Mouse (Mus musculus): ENCODE data around the gene Tnni1. TPM values are rescaled to one million over a fixed set of nuclear protein-coding genes. Genes with fewer than 3 reads are reported as not detected.

The Tnni1 gene
- total and polyA plus RNA-seq, 2 experiments from 2014 or later: 1.0 to 1.3 TPM

DNA sequence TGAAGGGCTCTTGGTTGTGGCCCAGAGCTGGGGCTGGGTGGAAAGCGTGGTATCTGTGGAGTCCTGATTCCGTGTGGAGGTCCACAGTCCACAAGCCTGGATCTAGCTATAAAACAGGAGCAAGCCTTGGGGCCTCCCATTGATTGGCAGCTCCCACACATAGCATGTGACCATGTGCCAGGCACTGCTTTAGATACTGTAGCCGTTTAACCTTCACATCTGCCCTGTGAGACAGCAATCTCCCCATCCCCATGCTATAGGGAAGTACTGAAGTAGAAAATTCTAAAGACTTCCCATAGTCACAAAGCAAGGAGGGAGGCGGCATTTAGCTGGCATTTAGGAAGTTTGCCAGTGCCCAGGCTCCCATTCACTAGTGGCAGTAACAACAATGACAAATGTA is 33.8 kb downstream of the Tnni1 start:
- ATAC-seq (no peak), DNase-seq (ENCODE audit: low spot score) (no peak)
- WGBS: 40% methylated on average over 4 of the region's 4 CpGs

DNA sequence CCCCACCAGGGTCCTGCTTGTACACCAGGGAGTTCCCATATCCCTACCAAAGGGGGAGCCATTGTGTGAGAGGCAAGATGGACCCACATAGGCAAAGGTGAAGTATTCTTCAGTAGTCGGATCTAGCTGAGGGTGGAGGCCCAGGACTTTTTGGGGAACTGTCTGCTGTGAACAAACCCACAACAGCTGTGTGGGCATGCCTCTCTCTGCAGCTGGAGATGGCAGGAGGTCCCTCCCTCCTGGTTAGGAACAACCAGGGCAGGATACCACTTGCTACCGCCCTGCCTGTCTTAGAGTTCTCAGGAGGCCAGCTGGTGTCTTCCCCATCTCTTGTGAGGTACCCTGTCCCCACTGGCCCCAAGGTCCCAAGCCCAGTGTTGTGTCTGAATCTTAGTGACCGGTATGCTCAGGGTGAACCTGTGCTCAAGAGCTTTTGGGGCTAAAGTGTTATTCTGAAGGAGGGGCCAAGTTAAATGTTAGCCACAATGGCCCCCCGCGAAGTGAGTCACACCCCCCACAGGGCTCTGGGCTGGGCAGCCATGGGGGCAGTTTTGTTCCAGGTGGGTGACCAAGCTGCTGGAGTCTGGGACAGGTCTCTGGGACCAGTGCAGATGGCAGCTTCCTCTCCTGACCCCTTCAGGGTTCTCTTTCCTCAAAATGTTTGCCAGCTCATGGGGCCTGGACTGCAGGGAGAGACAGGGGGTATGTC is 34.6 kb downstream of the Tnni1 start:
- TF ChIP-seq CTCF (IDR thresholded peaks at IDR 0.05; ENCODE audit: low read depth): no peak
- Histone ChIP-seq H3K36me3 (ENCODE audit: insufficient read depth, low read length) (no peaks in the 10 kb centered on the region), H3K4me2 (ENCODE audit: low read depth, low read length) (no peak overlapping the region), H3K27me3 (ENCODE audit: insufficient read depth, low read length) (peaks cover 17% of the 10 kb centered on the region), H3K4me3 (ENCODE audit: low read length) (no peak overlapping the region), H3K9ac (replicated peaks; ENCODE audit: low read length) (no peak overlapping the region), H3K27ac (no peak overlapping the region), H3K4me1 (ENCODE audit: insufficient read depth, low read length) (peaks cover 13% of the 10 kb centered on the region; the same call in 1 of the 2 replicates), H3K9me3 (ENCODE audit: low read length) (no peaks in the 10 kb centered on the region)
- 76% methylated on average over 5 of the region's 5 CpGs for WGBS
- ATAC-seq (no peak), DNase-seq (ENCODE audit: low spot score) (no peak)

More for the DNA sequence above, 33.8 kb downstream of the Tnni1 start:
- Histone ChIP-seq H3K27me3 (ENCODE audit: insufficient read depth, low read length) (peaks cover 12% of the 10 kb centered on the region; the same call in 1 of the 2 replicates), H3K4me2 (ENCODE audit: low read depth, low read length) (no peak overlapping the region), H3K4me3 (ENCODE audit: low read length) (no peak overlapping the region), H3K9ac (replicated peaks; ENCODE audit: low read length) (no peak overlapping the region), H3K4me1 (ENCODE audit: insufficient read depth, low read length) (0 out of 2 replicates have a peak, but pooled peaks cover 10% of the 10 kb centered on the region), H3K9me3 (ENCODE audit: low read length) (no peaks in the 10 kb centered on the region), H3K27ac (no peak overlapping the region), H3K36me3 (ENCODE audit: insufficient read depth, low read length) (no peaks in the 10 kb centered on the region)
- TF ChIP-seq CTCF (IDR thresholded peaks at IDR 0.05; ENCODE audit: low read depth): no peak

DNA sequence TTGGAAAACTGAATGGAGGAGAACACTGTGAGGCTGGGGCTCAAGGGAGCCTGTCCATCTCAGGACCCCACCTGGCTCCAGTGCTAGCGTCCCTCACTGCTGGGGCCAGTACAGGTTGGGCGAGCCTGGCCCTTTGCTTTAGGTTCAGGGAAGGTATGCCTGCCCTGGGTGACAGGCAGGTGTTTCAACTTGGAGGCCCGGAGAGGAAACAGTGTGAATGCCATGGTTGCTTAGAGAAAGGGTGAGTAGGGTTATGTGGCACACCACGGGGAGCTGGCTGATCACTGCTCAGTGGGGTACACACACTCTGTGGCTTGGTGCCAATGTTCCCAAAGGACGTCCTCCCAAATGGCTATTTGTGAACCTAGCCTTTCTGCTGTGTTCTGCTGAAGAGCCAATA is 35.3 kb downstream of the Tnni1 start:
- H3K27me3 ChIP-seq (ENCODE audit: insufficient read depth, low read length): peaks cover 17% of the 10 kb centered on the region
- H3K9me3 ChIP-seq (ENCODE audit: low read length): no peaks in the 10 kb centered on the region
- TF ChIP-seq CTCF (IDR thresholded peaks at IDR 0.05; ENCODE audit: low read depth): no peak
- WGBS: 71% methylated on average over 5 of the region's 5 CpGs
- H3K36me3 ChIP-seq (ENCODE audit: insufficient read depth, low read length): no peaks in the 10 kb centered on the region
- no peak overlapping the region for H3K27ac ChIP-seq
- H3K4me2 ChIP-seq (ENCODE audit: low read depth, low read length): no peak overlapping the region
- H3K4me3 ChIP-seq (ENCODE audit: low read length): no peak overlapping the region
- H3K9ac ChIP-seq (replicated peaks; ENCODE audit: low read length): no peak overlapping the region
- ATAC-seq (no peak), DNase-seq (ENCODE audit: low spot score) (no peak)
- peaks cover 16% of the 10 kb centered on the region; the same call in 1 of the 2 replicates for H3K4me1 ChIP-seq (ENCODE audit: insufficient read depth, low read length)

DNA sequence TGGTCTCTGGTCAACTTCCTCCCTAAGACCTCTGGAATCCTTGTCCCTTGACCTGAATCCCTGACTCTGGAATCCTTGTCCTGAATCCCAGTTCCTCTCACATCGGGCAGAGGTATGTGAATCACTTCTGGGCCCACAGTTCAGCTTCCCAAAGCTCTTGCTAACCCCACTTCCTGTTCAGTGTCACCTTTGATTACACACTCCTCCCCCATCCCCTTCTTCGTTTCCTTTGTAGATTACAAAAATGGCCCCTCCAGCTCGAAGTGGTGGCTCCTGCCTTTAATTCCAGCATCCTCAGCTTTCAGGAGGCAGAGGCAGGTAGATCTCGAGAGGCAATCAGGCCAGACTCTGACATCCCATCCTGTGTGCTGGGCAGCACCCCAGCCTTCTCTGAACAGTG is 38.4 kb downstream of the Tnni1 start:
- Histone ChIP-seq H3K27me3 (ENCODE audit: insufficient read depth, low read length) (peaks cover 24% of the 10 kb centered on the region), H3K4me3 (ENCODE audit: low read length) (no peak overlapping the region)
- 77% methylated on average over 4 of the region's 4 CpGs for WGBS

DNA sequence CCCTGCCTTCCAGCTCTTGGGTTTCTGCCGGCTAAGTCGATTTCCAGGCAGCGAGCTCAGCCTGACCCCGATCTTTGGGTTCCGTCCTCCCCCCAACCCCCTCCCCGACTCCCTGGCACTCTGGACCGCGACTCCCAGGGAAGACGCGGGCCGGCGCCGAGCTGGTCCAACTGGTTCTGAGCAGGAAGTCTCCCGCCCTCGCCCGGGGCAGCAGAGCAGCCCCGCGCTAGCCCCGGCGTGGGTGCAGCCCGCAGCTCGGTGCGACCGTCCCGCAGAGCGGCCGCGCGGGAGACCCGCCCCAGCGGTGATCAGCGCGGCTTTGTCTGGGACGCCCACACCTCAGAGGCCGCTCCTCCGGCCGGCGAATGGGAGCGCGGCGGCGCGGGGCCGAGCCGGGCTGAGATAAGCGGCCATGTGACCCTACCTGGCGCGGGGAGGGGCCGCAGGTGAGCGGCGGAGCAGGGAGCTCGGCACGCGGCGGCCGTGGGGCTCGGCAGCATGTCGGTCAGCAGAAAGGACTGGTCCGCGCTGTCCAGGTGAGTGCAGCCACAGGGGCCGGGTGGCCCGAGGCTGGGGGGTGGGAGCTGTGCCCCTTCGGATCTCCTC is 39.4 kb downstream of the Tnni1 start, which contains the start of gene Lad1:
Gene Lad1, plus strand, starts transcription at position 118 of the 606 bp plus-strand sequence.
- peak within 1 kb of the TSS; percentile 58 for H3K4me3 ChIP-seq (ENCODE audit: low read length)
- H3K4me2 ChIP-seq (ENCODE audit: low read depth, low read length): peak within 1 kb of the TSS; percentile 98
- 0% methylated on average over 56 of the region's 63 CpGs for whole genome bisulfite sequencing
- H3K4me1 ChIP-seq (ENCODE audit: insufficient read depth, low read length): peaks cover 8% of the 10 kb centered on the region; the same call in 1 of the 2 replicates
- no peaks in the 10 kb centered on the region for H3K9me3 ChIP-seq (ENCODE audit: low read length)
- peak within 1 kb of the TSS; percentile 58 for H3K9ac ChIP-seq (replicated peaks; ENCODE audit: low read length)
- H3K27me3 ChIP-seq (ENCODE audit: insufficient read depth, low read length): peaks cover 24% of the 10 kb centered on the region
- peak; percentile 28 for DNase-seq (ENCODE audit: low spot score)
- no peaks in the 10 kb centered on the region for H3K36me3 ChIP-seq (ENCODE audit: insufficient read depth, low read length)
- H3K27ac ChIP-seq: no peak within 1 kb of the TSS
- TF ChIP-seq CTCF (IDR thresholded peaks at IDR 0.05; ENCODE audit: low read depth): no peak
- ATAC-seq: peak; percentile 61

More for the DNA sequence above, 38.4 kb downstream of the Tnni1 start:
- no peak overlapping the region for H3K27ac ChIP-seq
- H3K4me2 ChIP-seq (ENCODE audit: low read depth, low read length): no peak overlapping the region; the same call in 1 of the 2 replicates
- H3K36me3 ChIP-seq (ENCODE audit: insufficient read depth, low read length): no peaks in the 10 kb centered on the region
- DNase-seq (ENCODE audit: low spot score) (no peak), ATAC-seq (no peak)
- H3K9me3 ChIP-seq (ENCODE audit: low read length): no peaks in the 10 kb centered on the region
- peaks cover 16% of the 10 kb centered on the region; the same call in 1 of the 2 replicates for H3K4me1 ChIP-seq (ENCODE audit: insufficient read depth, low read length)
- no peak for TF ChIP-seq CTCF (IDR thresholded peaks at IDR 0.05; ENCODE audit: low read depth)
- no peak overlapping the region for H3K9ac ChIP-seq (replicated peaks; ENCODE audit: low read length)

DNA sequence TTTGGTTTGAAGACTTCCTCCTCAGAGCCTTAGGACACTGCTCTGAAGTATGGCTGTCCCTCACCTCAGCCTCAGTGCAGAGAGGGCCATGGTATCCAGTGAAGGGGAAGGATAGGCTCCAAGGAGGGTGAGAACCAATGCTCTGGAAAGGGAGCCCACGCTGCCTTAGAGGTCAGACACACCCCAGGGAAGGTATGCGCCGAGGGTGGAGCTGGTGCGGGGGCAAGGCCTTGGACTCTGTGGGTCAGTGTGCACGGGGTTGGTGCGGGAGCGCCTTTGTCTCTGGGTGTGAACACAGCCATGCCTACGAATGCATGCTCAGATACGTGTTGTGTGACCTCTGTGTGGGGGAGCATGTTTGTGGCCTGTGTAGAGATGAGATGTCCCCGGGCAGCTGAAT is 40.8 kb downstream of the Tnni1 start:
- ATAC-seq (no peak), DNase-seq (ENCODE audit: low spot score) (no peak)
- peaks cover 24% of the 10 kb centered on the region for H3K27me3 ChIP-seq (ENCODE audit: insufficient read depth, low read length)
- no peak overlapping the region for H3K4me3 ChIP-seq (ENCODE audit: low read length)
- 86% methylated on average over 10 of the region's 10 CpGs for WGBS
- no peaks in the 10 kb centered on the region for H3K9me3 ChIP-seq (ENCODE audit: low read length)
- H3K4me1 ChIP-seq (ENCODE audit: insufficient read depth, low read length): peaks cover 6% of the 10 kb centered on the region; the same call in 1 of the 2 replicates
- H3K36me3 ChIP-seq (ENCODE audit: insufficient read depth, low read length): no peaks in the 10 kb centered on the region
- H3K9ac ChIP-seq (replicated peaks; ENCODE audit: low read length): no peak overlapping the region
- TF ChIP-seq CTCF (IDR thresholded peaks at IDR 0.05; ENCODE audit: low read depth): no peak
- no peak overlapping the region for H3K4me2 ChIP-seq (ENCODE audit: low read depth, low read length)
- no peak overlapping the region for H3K27ac ChIP-seq

All from hindbrain, postnatal 0 days (tissue).